Mouse (Mus musculus) hindbrain, embryonic 10.5 days (tissue): ENCODE data around the gene Foxp1. TPM values are rescaled to one million over a fixed set of nuclear protein-coding genes. Genes with fewer than 3 reads are reported as not detected.

Source experiments
- DNase-seq: peaks from one replicate; pipeline ENCODE4 v3.0.0-alpha.2; 2017; ENCODE audit warnings: low spot score
- H3K27ac ChIP-seq: fragments of 300-500 bp; sonication (generic); 2 replicates; pipeline ENCODE4 v1.5.1; 2016; ENCODE audit warnings: mild to moderate bottlenecking, moderate library complexity
- H3K27me3 ChIP-seq: fragments of 300-500 bp; sonication (generic); 2 replicates; pipeline ENCODE4 v1.6.1; 2016; ENCODE audit warnings: mild to moderate bottlenecking; ENCODE audit not compliant: poor library complexity, insufficient read depth, severe bottlenecking
- H3K36me3 ChIP-seq: fragments of 300-500 bp; sonication (generic); 2 replicates; pipeline ENCODE4 v1.6.1; 2016; ENCODE audit warnings: mild to moderate bottlenecking, moderate library complexity
- H3K4me1 ChIP-seq: fragments of 300-500 bp; sonication (generic); replicated peaks from 2 replicates; pipeline ENCODE4 v1.6.1; 2016; ENCODE audit warnings: mild to moderate bottlenecking
- H3K4me3 ChIP-seq: fragments of 300-500 bp; sonication (generic); 2 replicates; pipeline ENCODE4 v1.5.1; 2016; ENCODE audit warnings: mild to moderate bottlenecking, moderate library complexity
- H3K9me3 ChIP-seq: fragments of 300-500 bp; sonication (generic); 2 replicates; pipeline ENCODE4 v1.6.1; 2016; ENCODE audit warnings: mild to moderate bottlenecking, moderate library complexity
- WGBS: fragments of 180-500 bp; shearing (Covaris S2); methylation state at CpG from one replicate; pipeline ENCODE4 v1.1.7; 2016; 5-methylcytosine and 5-hydroxymethylcytosine counted together
- polyA plus RNA-seq: library from polyadenylated mRNA; unstranded; fragments of >200 nt; fragmentation: Nextera tagmentation; extraction: Ambion mirVana; gene quantifications from 2 replicates; pipeline ENCODE4 v1.2.1, GENCODE M21; 2016

Gene Foxp1
- polyA plus RNA-seq, 1 experiment from 2014 or later, result 64.3 TPM

DNA sequence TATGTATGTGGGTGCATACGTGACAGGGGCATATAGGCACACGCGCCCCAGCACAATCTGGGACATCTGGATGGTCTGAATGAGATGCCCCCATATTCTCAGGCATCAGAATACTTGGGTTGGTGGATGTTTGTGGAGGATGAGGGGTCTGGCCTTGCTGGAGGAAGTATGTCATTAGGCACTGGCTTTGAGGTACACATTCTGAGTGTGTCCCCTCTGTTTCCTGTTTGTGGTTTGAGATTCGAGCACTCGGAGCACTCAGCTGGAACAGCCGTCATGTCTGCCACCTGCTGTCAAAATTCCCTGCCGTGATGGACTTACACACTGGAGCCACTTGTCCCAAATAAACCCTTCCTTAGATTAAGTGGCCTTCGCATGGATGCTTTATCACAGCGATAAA, 395.8 kb downstream of the Foxp1 start:
- Histone ChIP-seq H3K9me3 (no peaks in the 10 kb centered on the region), H3K27me3 (no peaks in the 10 kb centered on the region), H3K4me1 (peaks cover 16% of the 10 kb centered on the region), H3K27ac (no peak overlapping the region), H3K36me3 (no peaks in the 10 kb centered on the region), H3K4me3 (no peak overlapping the region)
- 83% methylated on average over 9 of the region's 9 CpGs for WGBS
- DNase-seq, result no peak

DNA sequence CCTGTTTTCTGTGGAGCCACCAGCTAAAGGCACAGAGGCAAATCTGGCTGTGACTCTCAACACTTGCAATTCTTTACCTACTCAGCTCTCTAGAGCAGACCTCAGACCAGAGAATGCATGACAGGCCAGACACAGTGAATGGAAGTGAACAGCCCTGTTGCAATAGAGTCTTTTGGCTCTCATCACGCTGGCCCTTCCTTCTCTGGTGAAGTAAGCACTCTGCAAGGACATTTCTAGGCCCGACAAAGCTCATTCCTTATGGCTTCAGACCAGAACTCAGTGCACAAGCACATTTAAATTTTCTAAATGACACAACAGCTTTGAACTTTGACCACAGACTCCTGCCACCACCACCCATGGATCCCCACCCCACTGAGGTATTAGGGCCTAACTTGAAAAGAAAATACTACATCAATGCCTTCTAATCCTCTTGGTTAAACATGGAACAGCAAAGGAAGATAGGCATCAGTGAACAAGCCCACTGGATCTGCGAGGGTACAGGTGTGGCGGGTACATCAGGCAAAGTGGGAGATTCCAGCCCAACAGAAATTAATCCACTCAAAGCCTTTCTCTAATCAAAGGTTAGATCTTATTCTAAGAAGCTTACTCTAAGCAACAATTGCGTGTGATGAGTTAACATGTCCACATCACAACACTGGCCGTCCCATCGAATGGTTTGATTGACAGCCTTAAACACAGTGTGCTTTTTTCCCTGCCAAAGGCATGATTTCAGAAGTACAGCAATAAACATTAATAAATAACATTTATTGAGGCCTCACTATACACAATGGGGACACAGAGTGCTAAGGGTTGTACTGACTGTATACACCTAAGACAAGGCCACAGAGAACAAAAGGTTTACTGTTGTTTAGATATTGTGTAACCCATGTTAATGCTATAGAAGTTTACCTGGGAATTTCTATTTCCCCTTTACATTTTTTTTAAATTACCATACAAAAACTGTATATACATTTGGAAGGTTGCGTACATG, 401.4 kb downstream of the Foxp1 start:
- no peaks in the 10 kb centered on the region for H3K4me1 ChIP-seq
- 87% methylated on average over 8 of the region's 8 CpGs for WGBS
- no peaks in the 10 kb centered on the region for H3K27me3 ChIP-seq
- H3K36me3 ChIP-seq, result no peaks in the 10 kb centered on the region
- no peak for DNase-seq
- no peaks in the 10 kb centered on the region for H3K9me3 ChIP-seq
- H3K27ac ChIP-seq, result no peak overlapping the region
- no peak overlapping the region for H3K4me3 ChIP-seq

DNA sequence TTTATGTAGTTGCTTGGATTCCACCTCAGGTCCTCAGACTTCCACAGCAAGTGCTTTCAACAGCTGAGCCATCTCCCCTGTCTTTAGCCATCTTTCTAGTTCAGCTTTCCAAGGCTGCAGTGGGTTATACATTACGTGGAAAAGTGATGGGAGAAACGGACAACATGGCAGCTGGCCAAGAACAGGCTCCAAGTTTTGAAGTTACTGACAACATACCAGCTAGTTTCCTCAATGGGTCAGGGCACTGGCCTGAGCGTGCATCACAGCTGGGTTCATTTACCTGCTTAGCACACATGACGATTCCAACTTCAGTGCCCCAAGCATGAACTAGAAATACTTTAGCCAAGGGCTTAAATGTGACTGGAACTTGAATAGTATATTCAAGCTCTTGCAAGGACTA, 404.0 kb downstream of the Foxp1 start:
- no peaks in the 10 kb centered on the region for H3K4me1 ChIP-seq
- no peak for DNase-seq
- H3K27me3 ChIP-seq, result no peaks in the 10 kb centered on the region
- no peaks in the 10 kb centered on the region for H3K36me3 ChIP-seq
- H3K27ac ChIP-seq, result no peak overlapping the region
- H3K4me3 ChIP-seq, result no peak overlapping the region
- WGBS, result 89% methylated on average over 4 of the region's 4 CpGs
- H3K9me3 ChIP-seq, result no peaks in the 10 kb centered on the region

DNA sequence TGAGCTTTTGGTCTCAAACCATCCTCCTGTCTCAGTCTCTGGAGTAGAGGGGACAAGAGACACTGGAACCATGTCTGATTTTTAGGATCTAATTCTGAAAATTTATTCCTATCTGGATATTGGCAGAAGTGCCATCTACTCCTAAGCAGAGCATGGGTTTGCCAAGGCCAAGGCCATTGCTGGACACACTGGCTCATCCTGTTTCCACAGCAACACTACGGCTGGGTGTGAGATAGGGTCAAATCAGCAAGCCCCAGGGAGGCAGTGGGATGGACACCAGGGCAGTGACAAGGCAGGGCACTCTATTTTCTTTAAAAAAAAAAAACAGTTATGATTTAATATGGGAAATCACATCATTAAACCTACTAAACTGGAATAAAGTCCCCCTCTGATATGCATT, 405.1 kb downstream of the Foxp1 start:
- no peak overlapping the region for H3K27ac ChIP-seq
- H3K4me1 ChIP-seq, result no peaks in the 10 kb centered on the region
- H3K4me3 ChIP-seq, result no peak overlapping the region
- H3K9me3 ChIP-seq, result no peaks in the 10 kb centered on the region
- no peaks in the 10 kb centered on the region for H3K36me3 ChIP-seq
- WGBS, result 78% methylated on average over 1 of the region's 1 CpGs
- no peaks in the 10 kb centered on the region for H3K27me3 ChIP-seq
- DNase-seq, result no peak

DNA sequence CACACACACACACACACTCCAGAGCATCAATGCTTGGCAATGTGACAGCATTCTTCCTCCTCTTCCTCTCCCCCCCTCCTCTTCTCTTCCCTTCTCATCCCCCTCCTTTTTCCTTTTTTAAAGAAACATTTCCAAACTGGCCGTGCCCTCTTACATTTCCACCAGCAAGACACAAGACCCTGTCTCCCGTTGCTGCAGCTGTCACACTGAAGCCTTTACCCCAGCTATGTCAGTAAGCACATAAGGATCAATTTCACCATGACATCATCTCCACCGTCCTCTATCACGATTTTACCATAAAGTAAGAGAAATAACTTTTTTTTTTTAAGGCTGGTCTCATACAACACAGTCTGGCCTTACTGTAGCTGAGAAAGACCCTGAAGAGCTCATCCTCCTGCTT, 410.7 kb downstream of the Foxp1 start:
- Histone ChIP-seq H3K4me1 (no peaks in the 10 kb centered on the region), H3K36me3 (no peaks in the 10 kb centered on the region), H3K27me3 (no peaks in the 10 kb centered on the region), H3K9me3 (no peaks in the 10 kb centered on the region), H3K27ac (no peak overlapping the region), H3K4me3 (no peak overlapping the region)
- DNase-seq, result no peak
- WGBS, result 83% methylated on average over 4 of the region's 4 CpGs

DNA sequence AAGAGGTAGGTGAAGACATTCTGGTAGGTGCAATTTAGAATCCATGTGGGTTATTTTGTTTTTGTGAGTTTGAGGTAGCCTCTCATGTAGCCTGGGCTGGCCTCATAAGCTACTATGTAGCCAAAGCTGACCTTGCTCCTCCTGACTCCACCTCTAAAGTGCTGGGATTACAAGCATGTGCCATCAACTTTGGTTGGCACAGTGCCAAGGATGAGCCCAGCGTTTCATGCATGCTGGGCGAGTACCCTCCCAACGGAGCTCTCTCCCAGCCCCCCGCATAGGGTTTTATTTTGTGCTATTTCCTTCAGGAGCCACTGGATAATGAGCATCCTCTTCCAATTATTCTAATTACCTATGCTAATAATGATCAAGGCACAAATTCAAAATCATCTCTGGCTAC, 414.1 kb downstream of the Foxp1 start:
- peaks cover 11% of the 10 kb centered on the region for H3K4me1 ChIP-seq
- H3K27ac ChIP-seq, result no peak overlapping the region
- no peaks in the 10 kb centered on the region for H3K36me3 ChIP-seq
- H3K27me3 ChIP-seq, result no peaks in the 10 kb centered on the region
- H3K4me3 ChIP-seq, result no peak overlapping the region
- WGBS, result 94% methylated on average over 4 of the region's 4 CpGs
- DNase-seq, result no peak
- no peaks in the 10 kb centered on the region for H3K9me3 ChIP-seq

DNA sequence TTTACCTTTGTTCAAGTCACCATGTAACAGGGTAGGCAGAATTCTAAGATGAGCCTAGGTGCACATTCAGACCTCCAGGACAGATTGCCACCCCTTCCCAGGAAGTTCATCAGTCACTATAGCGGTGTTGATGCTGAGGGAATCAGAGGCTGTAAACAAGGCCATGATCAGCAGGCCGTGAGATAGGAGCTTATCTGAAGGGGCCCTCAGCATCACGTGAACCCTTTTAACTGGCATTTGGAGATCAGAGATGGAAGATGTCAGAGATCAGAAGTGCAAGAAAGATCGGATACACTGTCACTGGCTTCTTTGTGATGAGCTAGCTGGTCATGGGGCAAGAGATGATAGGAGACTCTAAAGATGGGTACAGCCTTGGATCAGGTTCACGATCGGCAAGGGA, 414.8 kb downstream of the Foxp1 start:
- Histone ChIP-seq H3K9me3 (no peaks in the 10 kb centered on the region), H3K36me3 (no peaks in the 10 kb centered on the region), H3K27me3 (no peaks in the 10 kb centered on the region), H3K4me1 (peaks cover 16% of the 10 kb centered on the region), H3K4me3 (no peak overlapping the region), H3K27ac (no peak overlapping the region)
- no peak for DNase-seq
- WGBS, result 93% methylated on average over 6 of the region's 6 CpGs

DNA sequence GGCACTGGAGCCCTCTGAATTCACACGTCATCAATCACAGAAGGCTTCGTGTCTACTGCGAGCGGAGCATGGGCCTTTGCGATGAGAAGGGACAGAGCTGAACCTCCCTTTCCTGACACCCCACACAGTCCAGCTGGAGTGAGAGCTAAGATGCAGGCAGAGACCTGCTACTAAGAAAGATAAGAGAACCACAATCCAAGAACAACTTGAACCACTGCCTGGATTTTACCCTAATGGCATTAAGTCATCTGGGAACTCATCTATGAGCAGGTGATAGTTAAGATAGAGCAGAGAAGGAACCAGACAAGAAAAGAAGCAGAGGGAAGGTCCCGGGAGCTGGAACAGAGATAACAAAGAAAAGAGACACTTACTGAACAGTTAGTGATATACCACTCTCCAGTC, 415.4 kb downstream of the Foxp1 start:
- no peaks in the 10 kb centered on the region for H3K9me3 ChIP-seq
- WGBS, result 89% methylated on average over 6 of the region's 6 CpGs

DNA sequence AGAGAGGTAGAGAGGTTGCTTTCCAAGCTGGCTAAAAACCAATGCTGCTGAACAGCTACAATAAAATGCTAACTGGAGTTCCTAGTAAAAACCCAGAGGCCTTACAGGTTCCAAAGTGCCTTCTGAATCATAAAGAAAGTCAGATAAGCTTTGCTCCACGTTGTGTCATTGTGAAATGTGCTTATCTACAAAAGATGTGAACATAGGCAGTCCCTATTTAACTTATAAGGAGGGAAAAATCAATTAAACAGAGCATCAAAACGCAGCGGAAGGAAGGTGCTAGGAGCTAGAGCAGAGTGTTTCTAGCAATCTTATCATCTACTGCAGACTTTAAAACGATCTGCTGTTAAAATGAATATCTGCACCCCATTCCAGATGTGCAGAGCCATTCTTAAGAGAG, 416.5 kb downstream of the Foxp1 start:
- Histone ChIP-seq H3K9me3 (no peaks in the 10 kb centered on the region), H3K4me1 (peaks cover 30% of the 10 kb centered on the region), H3K36me3 (no peaks in the 10 kb centered on the region), H3K27me3 (no peaks in the 10 kb centered on the region), H3K27ac (no peak overlapping the region), H3K4me3 (no peak overlapping the region)
- DNase-seq, result no peak
- WGBS, result 83% methylated on average over 4 of the region's 4 CpGs

More for the DNA sequence above, 415.4 kb downstream of the Foxp1 start:
- Histone ChIP-seq H3K27ac (no peak overlapping the region), H3K36me3 (no peaks in the 10 kb centered on the region), H3K4me1 (peaks cover 19% of the 10 kb centered on the region), H3K4me3 (no peak overlapping the region), H3K27me3 (no peaks in the 10 kb centered on the region)
- DNase-seq, result no peak

DNA sequence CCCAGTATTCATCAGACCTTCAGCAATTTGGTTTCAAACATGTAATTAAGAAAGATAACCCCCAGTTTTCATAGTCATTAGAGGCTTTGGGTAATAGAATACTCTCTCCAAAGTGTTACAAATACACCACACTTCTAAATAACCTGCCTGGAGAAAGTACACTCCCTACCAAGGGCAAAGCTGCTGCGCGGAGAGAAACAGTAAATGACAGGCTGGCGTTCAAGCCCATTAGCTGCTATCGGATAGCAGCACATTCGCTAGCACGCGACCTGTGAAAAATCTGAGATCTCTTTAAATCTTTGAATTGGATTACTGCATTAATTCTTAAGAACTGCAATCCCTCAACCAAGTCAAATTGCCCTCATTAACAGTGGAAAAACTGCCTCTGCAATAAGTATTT, 418.1 kb downstream of the Foxp1 start:
- H3K4me3 ChIP-seq, result no peak overlapping the region
- no peak overlapping the region for H3K27ac ChIP-seq
- peaks cover 45% of the 10 kb centered on the region for H3K4me1 ChIP-seq
- no peak for DNase-seq
- no peaks in the 10 kb centered on the region for H3K27me3 ChIP-seq
- no peaks in the 10 kb centered on the region for H3K9me3 ChIP-seq
- 77% methylated on average over 7 of the region's 7 CpGs for WGBS
- no peaks in the 10 kb centered on the region for H3K36me3 ChIP-seq

DNA sequence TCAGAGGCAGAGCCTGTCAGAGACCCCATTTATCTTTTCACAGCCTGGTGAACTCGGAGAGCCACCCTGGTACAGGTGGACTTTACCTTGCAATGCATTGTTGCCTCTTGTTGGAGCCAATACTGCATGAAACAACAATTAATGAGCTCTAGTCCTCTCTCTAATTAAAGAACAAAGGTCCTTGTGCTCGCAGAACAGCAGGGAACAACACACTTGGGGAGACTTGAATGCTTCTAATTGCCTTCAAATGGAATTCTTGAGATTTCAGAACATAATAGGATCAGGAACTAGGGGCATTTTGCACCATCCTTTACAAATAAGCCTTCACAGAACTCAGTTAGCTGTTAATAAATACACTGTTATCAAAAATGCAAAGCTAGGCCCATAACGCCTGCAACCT, 418.6 kb downstream of the Foxp1 start:
- Histone ChIP-seq H3K27me3 (no peaks in the 10 kb centered on the region), H3K36me3 (no peaks in the 10 kb centered on the region), H3K27ac (0 out of 2 replicates have a peak overlapping the region, but pooled peaks have one; percentile 35), H3K4me1 (peaks cover 49% of the 10 kb centered on the region), H3K9me3 (no peaks in the 10 kb centered on the region), H3K4me3 (no peak overlapping the region)
- DNase-seq, result no peak
- WGBS, result 57% methylated on average over 3 of the region's 3 CpGs

DNA sequence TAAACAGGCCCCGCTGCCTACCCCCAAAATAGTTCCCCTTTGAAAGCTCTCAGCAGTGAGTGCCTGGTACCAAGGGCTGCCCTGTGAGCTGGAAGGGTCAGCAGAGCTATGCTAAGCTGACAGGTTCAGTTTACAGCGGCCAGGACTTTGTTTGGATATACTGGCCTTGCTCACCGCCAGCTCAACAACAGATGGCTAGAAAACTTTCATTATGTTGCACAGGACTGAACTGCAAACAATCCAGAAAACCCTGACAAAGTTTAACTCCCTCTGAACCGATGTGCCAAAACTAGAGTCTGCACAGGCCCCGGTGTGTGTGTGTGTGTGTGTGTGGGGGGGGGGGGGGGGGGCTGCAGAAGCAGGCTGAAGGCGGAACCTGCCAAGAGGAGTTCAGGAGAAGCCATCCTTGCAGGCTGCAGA, 421.0 kb downstream of the Foxp1 start:
- DNase-seq, result peak; percentile 48
- peak overlapping the region; percentile 82 for H3K27ac ChIP-seq
- no peaks in the 10 kb centered on the region for H3K9me3 ChIP-seq
- H3K36me3 ChIP-seq, result no peaks in the 10 kb centered on the region
- 8% methylated on average over 6 of the region's 6 CpGs for WGBS
- H3K4me1 ChIP-seq, result peaks cover 65% of the 10 kb centered on the region
- H3K4me3 ChIP-seq, result peak overlapping the region; percentile 6; the same call in 1 of the 2 replicates
- H3K27me3 ChIP-seq, result no peaks in the 10 kb centered on the region

DNA sequence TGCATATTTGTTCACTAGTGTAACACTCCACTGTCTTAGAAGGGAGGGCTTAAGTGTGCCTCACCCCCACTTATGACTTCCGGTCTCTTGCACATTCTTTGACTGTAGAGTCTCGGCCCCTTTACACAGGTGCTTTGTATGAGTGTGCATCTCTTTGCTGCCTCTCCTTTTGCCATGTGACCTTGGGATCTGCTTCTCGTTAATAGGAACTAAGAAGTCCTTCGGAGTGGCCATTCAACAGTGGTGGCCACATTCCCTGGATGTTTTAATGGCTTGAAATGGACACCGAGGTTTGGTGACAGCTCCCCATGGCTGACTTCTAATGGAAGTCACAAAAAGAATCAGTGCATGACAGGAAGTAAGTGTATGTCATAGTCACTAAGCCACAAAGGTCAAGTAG, 422.2 kb downstream of the Foxp1 start:
- WGBS, result 44% methylated on average over 5 of the region's 5 CpGs
- Histone ChIP-seq H3K27me3 (no peaks in the 10 kb centered on the region), H3K4me1 (peaks cover 77% of the 10 kb centered on the region), H3K4me3 (no peak overlapping the region), H3K27ac (no peak overlapping the region), H3K36me3 (no peaks in the 10 kb centered on the region), H3K9me3 (no peaks in the 10 kb centered on the region)
- DNase-seq, result no peak
